Mouse (Mus musculus) intestine, embryonic 14.5 days (tissue): ENCODE data around the gene Dock2. TPM values are rescaled to one million over a fixed set of nuclear protein-coding genes. Genes with fewer than 3 reads are reported as not detected.

Experiments
- ATAC-seq: fragments of 200-750 bp; cut with Nextera tagmentation; replicated peaks from 2 replicates; pipeline ENCODE4 v1.8.0; 2017; ENCODE audit warnings: low read depth, moderate number of reproducible peaks, moderate TSS enrichment, moderate library complexity; ENCODE audit not compliant: low FRiP score, low TSS enrichment
- DNase-seq: peaks from one replicate; pipeline ENCODE4 v3.0.0-alpha.2; 2018; ENCODE audit warnings: low spot score
- H3K27ac ChIP-seq: fragments of 300-500 bp; sonication (generic); 2 replicates; pipeline ENCODE4 v1.5.1; 2014; ENCODE audit warnings: low read depth, mild to moderate bottlenecking, control low read depth
- H3K27me3 ChIP-seq: fragments of 300-500 bp; sonication (generic); replicated peaks from 2 replicates; pipeline ENCODE4 v1.6.1; 2014; ENCODE audit warnings: low read length, control low read depth; ENCODE audit not compliant: control insufficient read depth, insufficient read depth
- H3K36me3 ChIP-seq: fragments of 300-500 bp; sonication (generic); 2 replicates; pipeline ENCODE4 v1.6.1; 2014; ENCODE audit warnings: low read length, control low read depth; ENCODE audit not compliant: control insufficient read depth, insufficient read depth
- H3K4me1 ChIP-seq: fragments of 300-500 bp; sonication (generic); replicated peaks from 2 replicates; pipeline ENCODE4 v1.6.1; 2014; ENCODE audit warnings: low read length, control low read depth, mixed read lengths; ENCODE audit not compliant: control insufficient read depth, insufficient read depth
- H3K4me2 ChIP-seq: fragments of 300-500 bp; sonication (generic); 2 replicates; pipeline ENCODE4 v1.6.1; 2014; ENCODE audit warnings: low read length
- H3K4me3 ChIP-seq: fragments of 300-500 bp; sonication (generic); 2 replicates; pipeline ENCODE4 v1.5.1; 2014; ENCODE audit warnings: low read depth, low read length, control low read depth, mixed read lengths
- H3K9ac ChIP-seq: fragments of 300-500 bp; sonication (generic); 2 replicates; pipeline ENCODE4 v1.6.1; 2014; ENCODE audit warnings: mild to moderate bottlenecking, low read length
- H3K9me3 ChIP-seq: fragments of 300-500 bp; sonication (generic); 2 replicates; pipeline ENCODE4 v1.6.1; 2016; ENCODE audit warnings: low read length, control low read depth; ENCODE audit not compliant: control insufficient read depth
- WGBS: fragments of 180-500 bp; shearing (Covaris S2); extraction: QIAGEN DNeasy Blood & Tissue Kit; methylation state at CpG from one replicate; pipeline ENCODE4 v1.1.7; 2014; 5-methylcytosine and 5-hydroxymethylcytosine counted together
- polyA plus RNA-seq: library from polyadenylated mRNA; unstranded; fragments of >200 nt; fragmentation: Nextera tagmentation; extraction: Ambion mirVana; gene quantifications from 2 replicates; pipeline ENCODE4 v1.2.1, GENCODE M21; 2014

Dock2 gene
- polyA plus RNA-seq, 1 experiment from 2014 or later, result 1.5 TPM

GRCm38 (mm10) chr11:34290265-34290664 lies 493.4 kb downstream of the Dock2 start:
- no peaks in the 10 kb centered on the region for H3K36me3 ChIP-seq
- 50% methylated on average over 4 of the region's 4 CpGs for WGBS
- H3K4me2 ChIP-seq, result no peak overlapping the region
- H3K9ac ChIP-seq, result no peak overlapping the region
- no peak for DNase-seq
- no peaks in the 10 kb centered on the region for H3K27me3 ChIP-seq
- H3K27ac ChIP-seq, result no peak overlapping the region
- H3K4me3 ChIP-seq, result no peak overlapping the region
- no peaks in the 10 kb centered on the region for H3K9me3 ChIP-seq
- no peaks in the 10 kb centered on the region for H3K4me1 ChIP-seq
- no peak for ATAC-seq

DNA sequence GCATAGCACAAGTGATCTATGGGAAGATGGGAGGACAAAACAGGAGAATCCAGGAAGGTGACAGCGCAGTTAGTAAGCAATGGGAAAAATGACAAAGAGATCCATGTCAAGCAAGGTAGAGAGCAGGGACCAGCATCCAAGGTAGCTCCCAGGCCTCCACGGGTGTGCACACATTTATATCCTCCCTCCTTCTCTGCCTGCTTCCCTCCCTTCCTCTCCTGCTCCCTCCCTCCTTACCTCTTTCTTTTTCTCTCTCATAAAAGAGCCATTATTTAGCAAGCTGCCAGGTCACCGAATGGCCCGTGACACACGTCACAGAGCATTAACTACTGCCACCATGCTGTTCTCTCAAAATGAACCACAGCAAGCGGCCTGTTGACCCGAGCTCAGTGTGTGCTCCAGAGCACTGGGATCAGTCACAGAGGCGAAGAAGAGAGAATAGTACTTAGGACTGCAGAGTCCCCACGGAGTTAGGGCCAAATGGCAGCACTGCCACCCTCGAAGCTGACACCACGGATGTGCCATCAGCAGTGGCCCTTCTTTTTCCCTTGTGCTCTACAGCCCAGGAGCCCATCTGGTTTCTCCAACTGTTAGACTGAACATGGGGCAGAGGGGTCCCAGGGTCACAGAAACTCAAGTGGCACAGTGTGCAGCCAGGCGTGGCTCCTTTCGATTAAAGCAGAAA lies 499.4 kb downstream of the Dock2 start:
- ATAC-seq (no peak), DNase-seq (no peak)
- no peak overlapping the region for H3K4me2 ChIP-seq
- no peak overlapping the region for H3K9ac ChIP-seq
- H3K27ac ChIP-seq, result no peak overlapping the region
- 62% methylated on average over 13 of the region's 13 CpGs for WGBS
- no peak overlapping the region for H3K4me3 ChIP-seq
- no peaks in the 10 kb centered on the region for H3K9me3 ChIP-seq
- H3K4me1 ChIP-seq, result no peaks in the 10 kb centered on the region
- no peaks in the 10 kb centered on the region for H3K36me3 ChIP-seq
- H3K27me3 ChIP-seq, result no peaks in the 10 kb centered on the region

DNA sequence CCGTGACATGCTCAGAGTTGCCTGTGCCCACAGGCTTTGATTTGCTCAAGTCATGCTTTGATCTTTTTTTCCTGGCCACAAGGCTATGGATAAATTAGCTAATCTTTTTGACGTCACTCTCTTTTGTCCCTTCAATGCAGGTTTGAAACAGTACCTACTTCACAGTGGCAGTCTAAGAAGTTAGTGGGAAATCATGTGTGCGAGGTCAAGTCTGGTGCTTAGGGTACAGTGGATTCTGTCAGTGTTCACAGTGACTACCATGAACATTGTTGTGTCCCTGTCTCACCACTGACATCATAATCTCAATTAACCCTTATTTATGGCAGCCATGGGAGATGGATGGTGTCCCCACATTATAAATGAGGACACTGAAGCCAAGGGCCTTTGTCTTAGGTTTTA lies 506.6 kb downstream of the Dock2 start:
- Histone ChIP-seq H3K27me3 (no peaks in the 10 kb centered on the region), H3K9ac (no peak overlapping the region), H3K4me1 (no peaks in the 10 kb centered on the region), H3K9me3 (no peaks in the 10 kb centered on the region), H3K4me2 (no peak overlapping the region), H3K36me3 (no peaks in the 10 kb centered on the region), H3K4me3 (no peak overlapping the region), H3K27ac (no peak overlapping the region)
- 64% methylated on average over 3 of the region's 3 CpGs for WGBS
- ATAC-seq (no peak), DNase-seq (no peak)

DNA sequence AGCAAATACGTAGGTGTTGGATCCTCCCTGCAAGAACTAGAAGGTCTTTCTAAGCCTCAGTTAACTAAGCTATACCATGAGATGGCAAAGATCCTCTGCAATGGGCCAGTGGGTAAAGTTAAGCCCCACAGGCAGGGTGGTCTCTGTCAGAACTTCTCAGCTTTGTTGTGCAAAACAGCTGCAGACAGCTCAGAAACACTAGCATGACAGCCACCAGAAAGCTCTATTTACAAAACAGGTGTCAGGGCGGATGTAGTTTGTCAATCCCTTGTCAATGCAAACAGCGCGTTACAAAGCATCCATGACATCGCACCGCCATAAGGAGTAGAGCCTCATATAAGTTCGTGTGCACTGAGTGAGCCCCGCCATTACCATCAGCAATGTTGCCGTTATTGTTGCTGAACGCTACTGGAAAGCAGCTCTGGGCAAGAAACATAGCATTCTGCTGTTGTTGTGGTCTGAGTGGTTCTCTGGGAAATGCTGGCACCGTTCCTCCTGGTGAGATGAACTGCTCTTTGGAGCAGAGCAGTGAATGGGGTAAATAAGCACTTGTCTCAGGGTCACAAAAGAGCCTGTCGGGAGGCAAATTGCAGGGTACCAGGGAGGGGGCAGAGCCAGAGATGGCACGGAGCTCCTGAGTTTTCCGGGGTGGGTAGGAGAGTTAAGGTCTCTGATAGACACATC lies 507.2 kb downstream of the Dock2 start:
- 61% methylated on average over 14 of the region's 14 CpGs for WGBS
- no peaks in the 10 kb centered on the region for H3K36me3 ChIP-seq
- H3K9ac ChIP-seq, result no peak overlapping the region
- H3K9me3 ChIP-seq, result no peaks in the 10 kb centered on the region
- H3K4me3 ChIP-seq, result no peak overlapping the region
- DNase-seq, result no peak
- H3K27me3 ChIP-seq, result no peaks in the 10 kb centered on the region
- no peaks in the 10 kb centered on the region for H3K4me1 ChIP-seq
- no peak for ATAC-seq
- H3K4me2 ChIP-seq, result no peak overlapping the region
- H3K27ac ChIP-seq, result no peak overlapping the region

- Histone ChIP-seq H3K9me3 (no peaks in the 10 kb centered on the region), H3K4me3 (no peak overlapping the region), H3K27me3 (no peaks in the 10 kb centered on the region), H3K4me1 (no peaks in the 10 kb centered on the region), H3K36me3 (no peaks in the 10 kb centered on the region), H3K4me2 (no peak overlapping the region), H3K27ac (no peak overlapping the region), H3K9ac (no peak overlapping the region)
- 41% methylated on average over 2 of the region's 2 CpGs for WGBS
- no peak for ATAC-seq
- DNase-seq, result no peak
Observed at GRCm38 (mm10) chr11:34275941-34276340, 507.8 kb downstream of the Dock2 start.

DNA sequence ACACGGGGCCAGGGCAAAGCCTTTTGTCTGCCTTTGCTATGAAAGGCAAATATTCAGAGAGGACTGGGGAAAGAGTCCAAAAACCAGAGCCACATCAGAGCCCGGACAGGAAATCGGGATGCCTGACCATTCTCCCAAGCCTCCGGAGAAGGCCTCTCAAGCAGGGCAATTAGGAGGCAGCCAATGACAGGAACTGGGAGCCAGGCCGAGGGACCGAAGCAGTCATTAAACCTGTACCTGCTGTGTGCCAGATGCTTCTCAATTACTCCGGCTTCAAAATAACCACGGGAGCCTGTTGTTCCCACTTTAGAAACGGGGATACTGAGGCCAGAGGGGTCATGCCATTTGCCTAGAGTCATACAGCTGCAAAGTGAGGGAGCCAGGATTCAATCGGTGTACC lies 511.7 kb downstream of the Dock2 start:
- Histone ChIP-seq H3K9ac (no peak overlapping the region), H3K36me3 (no peaks in the 10 kb centered on the region), H3K27ac (no peak overlapping the region), H3K9me3 (no peaks in the 10 kb centered on the region), H3K4me2 (no peak overlapping the region), H3K27me3 (no peaks in the 10 kb centered on the region), H3K4me1 (no peaks in the 10 kb centered on the region), H3K4me3 (no peak overlapping the region)
- no peak for ATAC-seq
- no peak for DNase-seq
- WGBS, result 61% methylated on average over 10 of the region's 10 CpGs

DNA sequence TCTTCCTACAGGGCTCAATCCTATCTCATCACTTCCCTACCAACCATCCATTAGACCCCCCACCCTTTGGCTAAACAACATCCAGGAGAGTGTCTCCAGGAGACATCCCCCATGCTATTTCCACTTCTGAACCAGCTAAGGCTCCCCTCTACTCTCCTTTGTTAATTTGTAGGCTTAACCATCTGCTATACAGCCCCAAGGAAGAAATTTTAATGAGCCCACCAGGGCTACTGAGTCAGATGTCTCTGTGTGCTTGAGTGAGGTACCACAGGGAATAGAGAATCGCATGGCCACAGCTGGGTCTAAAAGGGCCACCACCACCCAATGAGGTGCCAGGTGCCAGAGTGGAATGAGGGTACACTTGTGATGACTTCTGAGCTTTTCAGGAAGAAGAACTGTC lies 519.6 kb downstream of the Dock2 start:
- no peak overlapping the region for H3K27ac ChIP-seq
- H3K4me1 ChIP-seq, result no peaks in the 10 kb centered on the region
- no peaks in the 10 kb centered on the region for H3K27me3 ChIP-seq
- DNase-seq (no peak), ATAC-seq (no peak)
- H3K4me2 ChIP-seq, result no peak overlapping the region
- no peaks in the 10 kb centered on the region for H3K36me3 ChIP-seq
- 83% methylated on average over 1 of the region's 1 CpGs for WGBS
- H3K9ac ChIP-seq, result no peak overlapping the region
- H3K4me3 ChIP-seq, result no peak overlapping the region
- no peaks in the 10 kb centered on the region for H3K9me3 ChIP-seq

DNA sequence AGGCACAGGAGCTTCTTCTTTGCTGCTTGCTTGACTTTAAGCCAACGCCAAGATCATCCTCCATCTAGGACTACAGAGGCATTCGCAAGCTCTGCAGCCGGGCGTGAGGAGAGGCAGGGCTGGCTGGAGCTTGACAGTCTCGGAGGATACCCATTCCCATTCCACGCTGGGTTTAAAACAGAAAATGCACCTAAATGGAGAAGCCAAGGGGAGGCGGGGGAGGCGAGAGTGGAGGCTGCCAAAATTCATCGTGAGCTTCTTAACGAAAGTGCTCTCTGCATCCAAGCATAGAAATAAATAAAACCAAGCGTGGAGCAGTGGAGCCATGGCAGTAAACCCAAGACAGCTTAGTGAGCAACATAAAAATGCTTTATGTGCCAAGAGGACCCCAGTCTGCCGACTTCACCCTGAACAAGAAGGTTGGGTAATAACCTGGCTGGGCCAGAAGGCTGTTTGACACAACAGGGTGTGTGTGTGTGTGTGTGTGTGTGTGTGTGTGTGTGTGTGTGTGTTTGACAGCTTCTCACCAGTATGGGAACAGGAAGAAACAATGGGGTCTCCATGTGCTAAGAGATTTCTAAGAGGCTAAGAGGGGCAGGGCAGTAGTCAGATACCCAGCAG lies 524.7 kb downstream of the Dock2 start:
- Histone ChIP-seq H3K4me3 (no peak overlapping the region), H3K27ac (no peak overlapping the region), H3K9ac (no peak overlapping the region), H3K36me3 (no peaks in the 10 kb centered on the region), H3K9me3 (no peaks in the 10 kb centered on the region), H3K27me3 (no peaks in the 10 kb centered on the region), H3K4me2 (no peak overlapping the region), H3K4me1 (no peaks in the 10 kb centered on the region)
- no peak for ATAC-seq
- WGBS, result 80% methylated on average over 12 of the region's 12 CpGs
- DNase-seq, result no peak
